ENCODE assay signal across 10 mouse cellular contexts in genomic region chr19:40257396-40257795, GRCm38 (mm10). TPM values are rescaled to one million over a fixed set of nuclear protein-coding genes. Genes with fewer than 3 reads are reported as not detected.
DNase-seq lines count a peak whose midpoint lies in the region; ATAC-seq and TF ChIP-seq lines count a peak whose summit lies in the region.
"Had no signal": no experiment of that assay in that cellular context is flagged by ENCODE, and none has a peak within 500 bp of the region (broad histone marks: within the 10 kb centered on the region; RNA-seq: fewer than 3 reads in every experiment).

No protein-coding gene starts in this region.

- WGBS in midbrain, embryonic 11.5 days: 75% methylated on average over 4 of the region's 4 CpGs
- whole genome bisulfite sequencing in midbrain, embryonic 13.5 days: 70% methylated on average over 4 of the region's 4 CpGs
- 36% methylated on average over 4 of the region's 4 CpGs for WGBS in heart, embryonic 15.5 days
- 75% methylated on average over 4 of the region's 4 CpGs for WGBS in cerebellum, adult 2 months

- TF ChIP-seq POLR2A in myocyte (IDR thresholded peaks at IDR 0.05; ENCODE audit: insufficient read length, low read depth): no peak
- no peak for TF ChIP-seq POLR2A in cerebellum, adult 2 months (IDR thresholded peaks at IDR 0.05; ENCODE audit: borderline replicate concordance, insufficient read depth, low read length)

- H3K4me1 ChIP-seq in midbrain, embryonic 11.5 days (ENCODE audit: control insufficient read depth, insufficient read depth, low read length): no peaks in the 10 kb centered on the region
- H3K4me1 ChIP-seq in midbrain, embryonic 13.5 days (replicated peaks): no peaks in the 10 kb centered on the region
- peaks cover 57% of the 10 kb centered on the region for H3K4me1 ChIP-seq in heart, embryonic 15.5 days (replicated peaks)
- no peaks in the 10 kb centered on the region for H3K4me1 ChIP-seq in cerebellum, adult 2 months (ENCODE audit: control insufficient read depth, insufficient read depth, low read length)

- H3K27ac ChIP-seq in midbrain, embryonic 11.5 days (ENCODE audit: low read depth, low read length): no peak overlapping the region
- no peak overlapping the region for H3K27ac ChIP-seq in midbrain, embryonic 13.5 days
- H3K27ac ChIP-seq in heart, embryonic 15.5 days: peak overlapping the region; percentile 28; the same call in 1 of the 2 replicates
- H3K27ac ChIP-seq in layer of hippocampus, adult 2 months: no peak overlapping the region
- no peak overlapping the region for H3K27ac ChIP-seq in cerebellum, adult 2 months (ENCODE audit: insufficient read depth, low read length)
- H3K27ac ChIP-seq: macrophage had no signal

- peak; percentile 75 for DNase-seq in midbrain, embryonic 11.5 days (ENCODE audit: low spot score, missing footprints)
- DNase-seq in cerebellum, postnatal 10 days: no peak
- no peak for DNase-seq in cerebellum, adult 9-10 months
- no peak for DNase-seq in layer of hippocampus, adult 2 months (ENCODE audit: low spot score in 2 of 2)
- no peak for DNase-seq in cerebellum, adult 2 months
- DNase-seq: embryo, embryonic 11 days had no signal

- no peaks in the 10 kb centered on the region for H3K27me3 ChIP-seq in midbrain, embryonic 11.5 days (ENCODE audit: control insufficient read depth, insufficient read depth, low read length)
- no peaks in the 10 kb centered on the region for H3K27me3 ChIP-seq in midbrain, embryonic 13.5 days
- no peaks in the 10 kb centered on the region for H3K27me3 ChIP-seq in heart, embryonic 15.5 days
- no peaks in the 10 kb centered on the region for H3K27me3 ChIP-seq in myocyte (ENCODE audit: control insufficient read depth, insufficient read depth, insufficient read length)
- H3K27me3 ChIP-seq in cerebellum, adult 2 months (ENCODE audit: control insufficient read depth, insufficient read depth, low read length): no peaks in the 10 kb centered on the region

- H3K4me2 ChIP-seq in midbrain, embryonic 11.5 days: no peak overlapping the region
- H3K4me2 ChIP-seq in midbrain, embryonic 13.5 days (replicated peaks): no peak overlapping the region
- H3K4me2 ChIP-seq in heart, embryonic 15.5 days: no peak overlapping the region
- peak overlapping the region; percentile 80 for H3K4me2 ChIP-seq in myocyte (ENCODE audit: low read depth)

- no peak overlapping the region for H3ac ChIP-seq in myocyte (ENCODE audit: control insufficient read depth, insufficient read length)

- no peak for ATAC-seq in midbrain, embryonic 11.5 days (ENCODE audit: low FRiP score)
- no peak for ATAC-seq in midbrain, embryonic 13.5 days
- ATAC-seq in heart, embryonic 15.5 days (replicated peaks; ENCODE audit: insufficient number of reproducible peaks, insufficient read depth, low FRiP score, low read depth): no peak

- H3K79me2 ChIP-seq in myocyte (ENCODE audit: control insufficient read depth, insufficient read depth): peaks cover 42% of the 10 kb centered on the region

- no peaks in the 10 kb centered on the region for H3K9me3 ChIP-seq in midbrain, embryonic 11.5 days (ENCODE audit: control insufficient read depth, low read length)
- no peaks in the 10 kb centered on the region for H3K9me3 ChIP-seq in midbrain, embryonic 13.5 days
- no peaks in the 10 kb centered on the region for H3K9me3 ChIP-seq in heart, embryonic 15.5 days (replicated peaks)

- no peaks in the 10 kb centered on the region for H3K36me3 ChIP-seq in midbrain, embryonic 11.5 days (ENCODE audit: control insufficient read depth, insufficient read depth, low read length)
- no peaks in the 10 kb centered on the region for H3K36me3 ChIP-seq in midbrain, embryonic 13.5 days
- no peaks in the 10 kb centered on the region for H3K36me3 ChIP-seq in heart, embryonic 15.5 days
- H3K36me3 ChIP-seq in myocyte (ENCODE audit: control insufficient read depth, insufficient read depth): no peaks in the 10 kb centered on the region

- no peak overlapping the region for H3K9ac ChIP-seq in midbrain, embryonic 11.5 days (ENCODE audit: low read length)
- H3K9ac ChIP-seq in midbrain, embryonic 13.5 days (replicated peaks): no peak overlapping the region
- no peak overlapping the region for H3K9ac ChIP-seq in heart, embryonic 15.5 days

- no peak overlapping the region for H3K4me3 ChIP-seq in midbrain, embryonic 11.5 days (ENCODE audit: low read depth, low read length)
- no peak overlapping the region for H3K4me3 ChIP-seq in midbrain, embryonic 13.5 days (replicated peaks)
- H3K4me3 ChIP-seq in heart, embryonic 15.5 days: no peak overlapping the region
- no peak overlapping the region for H3K4me3 ChIP-seq in myocyte
- no peak overlapping the region for H3K4me3 ChIP-seq in layer of hippocampus, adult 2 months
- no peak overlapping the region for H3K4me3 ChIP-seq in cerebellum, adult 2 months (replicated peaks; ENCODE audit: insufficient read depth, low read depth, low read length)

- TF ChIP-seq CTCF in layer of hippocampus, adult 2 months (conservative IDR thresholded peaks at IDR 0.05): no peak
- TF ChIP-seq CTCF in cerebellum, adult 2 months (IDR thresholded peaks at IDR 0.05; ENCODE audit: borderline replicate concordance, insufficient read depth, low read depth, low read length): no peak

TF ChIP-seq in myocyte, 11 proteins besides CTCF, POLR2A, EP300 and RAD21:
- TF ChIP-seq MYOG (IDR thresholded peaks at IDR 0.05; ENCODE audit: control insufficient read depth in 1 of 3, insufficient read depth in 1 of 3, insufficient read length in 2 of 3, low read depth in 2 of 3): peak in 1 of 3 experiments; percentile 29
- no peak for TF ChIP-seq SRF (IDR thresholded peaks at IDR 0.05; ENCODE audit: control insufficient read depth, insufficient read length, low read depth)
- TF ChIP-seq MYOD1 (IDR thresholded peaks at IDR 0.05; ENCODE audit: control insufficient read depth in 1 of 3, insufficient read length in 2 of 3, low read depth in 2 of 3): peak in 1 of 3 experiments; percentile 36
TF ChIP-seq in myocyte: peak in this region for 2.

RNA-seq across cellular contexts. Expression of gene Pdlim1, which starts 14.2 kb away (rescaled TPM):
- polyA plus RNA-seq in midbrain, embryonic 11.5 days (2014; fragmentation: Nextera tagmentation; extraction: Ambion mirVana): 76.7 and 84.2 TPM in 2 replicates
- 17.7 and 19.4 TPM in 2 replicates for polyA plus RNA-seq in midbrain, embryonic 13.5 days (2015; fragmentation: Nextera tagmentation; extraction: Ambion mirVana)
- 245 and 283 TPM in 2 replicates for polyA plus RNA-seq in heart, embryonic 15.5 days (2015; fragmentation: Nextera tagmentation; extraction: Ambion mirVana)
- 161 TPM for polyA plus RNA-seq in myocyte (2012; fragmentation: generic; extraction: Trizol)
- total RNA-seq in layer of hippocampus, adult 2 months (2021): 10 to 100 TPM; 10.9 to 13.2 TPM
- 20.1 and 23.2 TPM in 2 replicates for polyA plus RNA-seq in cerebellum, adult 2 months (2012; rRNA removed)
